Mouse (Mus musculus): ENCODE measurements around the gene Atg5.
A peak's percentile ranks its signal among the peaks of the same experiment; 100 is the strongest.

Atg5 gene

GRCm38 (mm10) chr10:44367043-44367442, 98.9 kb downstream of the Atg5 start:
- Histone ChIP-seq H3K4me1 (replicated peaks; ENCODE audit: low read depth, low read length) (peaks cover 71% of the 10 kb centered on the region), H3K4me3 (replicated peaks; ENCODE audit: low read length) (peak overlapping the region; percentile 29; the same call in 1 of the 2 replicates), H3K27me3 (ENCODE audit: insufficient read depth, low read length) (no peaks in the 10 kb centered on the region), H3K9me3 (ENCODE audit: low read length) (no peaks in the 10 kb centered on the region), H3K36me3 (ENCODE audit: insufficient read depth, low read length) (peaks cover 15% of the 10 kb centered on the region)
- no peak for TF ChIP-seq CTCF (conservative IDR thresholded peaks at IDR 0.05; ENCODE audit: low read length)
- TF ChIP-seq NANOG (IDR thresholded peaks at IDR 0.05; ENCODE audit: borderline replicate concordance, low read length): no peak
- TF ChIP-seq POU5F1 (IDR thresholded peaks at IDR 0.05; ENCODE audit: borderline replicate concordance, low read length): no peak

GRCm38 (mm10) chr10:44368596-44368995, 100.4 kb downstream of the Atg5 start:
- TF ChIP-seq CTCF (conservative IDR thresholded peaks at IDR 0.05; ENCODE audit: low read length) (no peak), NANOG (IDR thresholded peaks at IDR 0.05; ENCODE audit: borderline replicate concordance, low read length) (no peak), POU5F1 (IDR thresholded peaks at IDR 0.05; ENCODE audit: borderline replicate concordance, low read length) (no peak)
- no peaks in the 10 kb centered on the region for H3K27me3 ChIP-seq (ENCODE audit: insufficient read depth, low read length)
- H3K4me1 ChIP-seq (replicated peaks; ENCODE audit: low read depth, low read length): peaks cover 68% of the 10 kb centered on the region
- H3K4me3 ChIP-seq (replicated peaks; ENCODE audit: low read length): peak overlapping the region; percentile 46
- H3K36me3 ChIP-seq (ENCODE audit: insufficient read depth, low read length): peaks cover 8% of the 10 kb centered on the region
- no peaks in the 10 kb centered on the region for H3K9me3 ChIP-seq (ENCODE audit: low read length)

GRCm38 (mm10) chr10:44370666-44371065, 102.5 kb downstream of the Atg5 start:
- H3K36me3 ChIP-seq (ENCODE audit: insufficient read depth, low read length): no peaks in the 10 kb centered on the region
- H3K4me1 ChIP-seq (replicated peaks; ENCODE audit: low read depth, low read length): peaks cover 57% of the 10 kb centered on the region
- no peaks in the 10 kb centered on the region for H3K27me3 ChIP-seq (ENCODE audit: insufficient read depth, low read length)
- peak overlapping the region; percentile 71 for H3K4me3 ChIP-seq (replicated peaks; ENCODE audit: low read length)
- no peaks in the 10 kb centered on the region for H3K9me3 ChIP-seq (ENCODE audit: low read length)
- TF ChIP-seq POU5F1 (IDR thresholded peaks at IDR 0.05; ENCODE audit: borderline replicate concordance, low read length) (no peak), NANOG (IDR thresholded peaks at IDR 0.05; ENCODE audit: borderline replicate concordance, low read length) (no peak), CTCF (conservative IDR thresholded peaks at IDR 0.05; ENCODE audit: low read length) (no peak)

GRCm38 (mm10) chr10:44372210-44372609, 104.1 kb downstream of the Atg5 start:
- H3K9me3 ChIP-seq (ENCODE audit: low read length): no peaks in the 10 kb centered on the region
- H3K27me3 ChIP-seq (ENCODE audit: insufficient read depth, low read length): no peaks in the 10 kb centered on the region
- peaks cover 47% of the 10 kb centered on the region for H3K4me1 ChIP-seq (replicated peaks; ENCODE audit: low read depth, low read length)
- H3K4me3 ChIP-seq (replicated peaks; ENCODE audit: low read length): no peak overlapping the region
- TF ChIP-seq CTCF (conservative IDR thresholded peaks at IDR 0.05; ENCODE audit: low read length) (no peak), NANOG (IDR thresholded peaks at IDR 0.05; ENCODE audit: borderline replicate concordance, low read length) (no peak), POU5F1 (IDR thresholded peaks at IDR 0.05; ENCODE audit: borderline replicate concordance, low read length) (no peak)
- H3K36me3 ChIP-seq (ENCODE audit: insufficient read depth, low read length): no peaks in the 10 kb centered on the region

GRCm38 (mm10) chr10:44374678-44375077, 106.5 kb downstream of the Atg5 start:
- TF ChIP-seq POU5F1 (IDR thresholded peaks at IDR 0.05; ENCODE audit: borderline replicate concordance, low read length) (no peak), CTCF (conservative IDR thresholded peaks at IDR 0.05; ENCODE audit: low read length) (no peak), NANOG (IDR thresholded peaks at IDR 0.05; ENCODE audit: borderline replicate concordance, low read length) (no peak)
- peaks cover 25% of the 10 kb centered on the region for H3K4me1 ChIP-seq (replicated peaks; ENCODE audit: low read depth, low read length)
- no peaks in the 10 kb centered on the region for H3K36me3 ChIP-seq (ENCODE audit: insufficient read depth, low read length)
- H3K9me3 ChIP-seq (ENCODE audit: low read length): no peaks in the 10 kb centered on the region
- H3K27me3 ChIP-seq (ENCODE audit: insufficient read depth, low read length): no peaks in the 10 kb centered on the region
- no peak overlapping the region for H3K4me3 ChIP-seq (replicated peaks; ENCODE audit: low read length)

GRCm38 (mm10) chr10:44375501-44375900, 107.3 kb downstream of the Atg5 start:
- TF ChIP-seq POU5F1 (IDR thresholded peaks at IDR 0.05; ENCODE audit: borderline replicate concordance, low read length) (no peak), CTCF (conservative IDR thresholded peaks at IDR 0.05; ENCODE audit: low read length) (no peak)
- no peaks in the 10 kb centered on the region for H3K27me3 ChIP-seq (ENCODE audit: insufficient read depth, low read length)
- no peaks in the 10 kb centered on the region for H3K36me3 ChIP-seq (ENCODE audit: insufficient read depth, low read length)
- no peaks in the 10 kb centered on the region for H3K9me3 ChIP-seq (ENCODE audit: low read length)
- peaks cover 26% of the 10 kb centered on the region for H3K4me1 ChIP-seq (replicated peaks; ENCODE audit: low read depth, low read length)
- H3K4me3 ChIP-seq (replicated peaks; ENCODE audit: low read length): no peak overlapping the region

GRCm38 (mm10) chr10:44377821-44378220, 109.7 kb downstream of the Atg5 start:
- peaks cover 28% of the 10 kb centered on the region for H3K4me1 ChIP-seq (replicated peaks; ENCODE audit: low read depth, low read length)
- no peaks in the 10 kb centered on the region for H3K9me3 ChIP-seq (ENCODE audit: low read length)
- no peaks in the 10 kb centered on the region for H3K27me3 ChIP-seq (ENCODE audit: insufficient read depth, low read length)
- H3K36me3 ChIP-seq (ENCODE audit: insufficient read depth, low read length): no peaks in the 10 kb centered on the region
- TF ChIP-seq POU5F1 (IDR thresholded peaks at IDR 0.05; ENCODE audit: borderline replicate concordance, low read length) (no peak), CTCF (conservative IDR thresholded peaks at IDR 0.05; ENCODE audit: low read length) (no peak), NANOG (IDR thresholded peaks at IDR 0.05; ENCODE audit: borderline replicate concordance, low read length) (no peak)
- no peak overlapping the region for H3K4me3 ChIP-seq (replicated peaks; ENCODE audit: low read length)

GRCm38 (mm10) chr10:44378403-44378802, 110.2 kb downstream of the Atg5 start:
- no peak for TF ChIP-seq POU5F1 (IDR thresholded peaks at IDR 0.05; ENCODE audit: borderline replicate concordance, low read length)
- TF ChIP-seq CTCF (conservative IDR thresholded peaks at IDR 0.05; ENCODE audit: low read length): no peak
- no peak for TF ChIP-seq NANOG (IDR thresholded peaks at IDR 0.05; ENCODE audit: borderline replicate concordance, low read length)
- H3K9me3 ChIP-seq (ENCODE audit: low read length): no peaks in the 10 kb centered on the region
- H3K4me1 ChIP-seq (replicated peaks; ENCODE audit: low read depth, low read length): peaks cover 33% of the 10 kb centered on the region
- no peaks in the 10 kb centered on the region for H3K36me3 ChIP-seq (ENCODE audit: insufficient read depth, low read length)
- H3K27me3 ChIP-seq (ENCODE audit: insufficient read depth, low read length): no peaks in the 10 kb centered on the region
- no peak overlapping the region for H3K4me3 ChIP-seq (replicated peaks; ENCODE audit: low read length)

GRCm38 (mm10) chr10:44380476-44381208, 112.5 kb downstream of the Atg5 start:
- no peaks in the 10 kb centered on the region for H3K9me3 ChIP-seq (ENCODE audit: low read length)
- H3K36me3 ChIP-seq (ENCODE audit: insufficient read depth, low read length): no peaks in the 10 kb centered on the region
- TF ChIP-seq POU5F1 (IDR thresholded peaks at IDR 0.05; ENCODE audit: borderline replicate concordance, low read length): no peak
- no peak for TF ChIP-seq NANOG (IDR thresholded peaks at IDR 0.05; ENCODE audit: borderline replicate concordance, low read length)
- no peak for TF ChIP-seq CTCF (conservative IDR thresholded peaks at IDR 0.05; ENCODE audit: low read length)
- peak overlapping the region; percentile 48 for H3K4me3 ChIP-seq (replicated peaks; ENCODE audit: low read length)
- H3K27me3 ChIP-seq (ENCODE audit: insufficient read depth, low read length): no peaks in the 10 kb centered on the region
- H3K4me1 ChIP-seq (replicated peaks; ENCODE audit: low read depth, low read length): peaks cover 51% of the 10 kb centered on the region
